Mouse (Mus musculus): ENCODE measurements around the gene Atp1b1. TPM values are rescaled to one million over a fixed set of nuclear protein-coding genes. Genes with fewer than 3 reads are reported as not detected.

The Atp1b1 gene
- total RNA-seq, 2 experiments from 2014 or later = 312 to 314 TPM

DNA sequence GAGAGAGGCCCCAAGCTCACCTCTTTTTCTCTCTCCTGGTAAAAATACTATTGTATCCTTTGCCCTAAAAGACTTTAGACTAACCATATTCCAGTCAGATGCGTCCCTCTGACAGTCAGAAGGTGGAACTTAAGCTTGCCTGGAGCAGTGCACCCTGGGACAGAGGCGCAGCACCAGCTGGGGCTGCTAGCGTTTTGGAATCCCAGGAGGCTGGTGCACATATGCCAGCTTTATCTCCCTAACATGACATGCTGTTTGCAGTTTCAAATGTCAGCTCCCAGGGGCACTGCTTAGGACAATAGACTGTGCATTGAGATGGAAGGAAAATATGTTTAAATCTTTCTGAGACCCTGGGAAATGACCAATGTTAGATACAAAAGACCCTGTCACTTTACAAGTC is 66.0 kb downstream of the Atp1b1 start:
- DNase-seq = peak; percentile 18 to 29

DNA sequence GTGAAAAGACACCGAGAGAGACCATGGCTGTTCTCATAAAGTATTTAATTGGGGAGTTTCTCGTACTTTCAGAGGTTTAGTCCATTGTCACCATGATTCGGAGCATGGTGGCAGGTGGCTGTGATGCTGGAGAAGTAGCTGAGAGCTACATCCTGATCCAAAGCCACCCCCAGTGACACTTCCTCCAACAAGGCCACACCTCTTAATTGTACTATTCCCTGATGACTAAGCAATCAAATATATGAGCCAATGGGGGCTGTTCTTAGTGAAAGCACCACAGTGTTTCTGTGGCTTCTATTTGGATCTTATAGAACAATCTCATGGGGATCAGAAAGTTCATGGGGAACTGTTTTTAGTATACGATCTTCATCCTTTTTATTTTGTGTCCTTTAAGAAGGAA is 68.4 kb downstream of the Atp1b1 start:
- no peak for DNase-seq

Other genes starting within 250 kb of the Atp1b1 start
- gene Slc19a2, start 209.3 kb downstream of the Atp1b1 start, total RNA-seq (2021) = 1 to 10 TPM; 4.9 to 5.7 TPM
- gene Ccdc181, start 182.8 kb downstream of the Atp1b1 start, total RNA-seq (2021) = 1 to 10 TPM; 8.1 to 9.8 TPM
- 1 to 10 TPM; 3.1 to 3.8 TPM for gene Nme7, start 154.2 kb downstream of the Atp1b1 start, total RNA-seq (2021)
- 10 to 100 TPM; 21.6 to 23.6 TPM for gene Blzf1, start 150.9 kb downstream of the Atp1b1 start, total RNA-seq (2021)

All from heart, adult 18-20 months (tissue).